Mouse (Mus musculus) heart, adult 2 months (tissue): ENCODE data around the gene Wars.

ENCODE experiments used
- CTCF ChIP-seq: fragments of 200-600 bp; IDR thresholded peaks from 2 replicates; pipeline ENCODE4 v1.8.1; 2022; ENCODE audit warnings: antibody characterized with exemption, mild to moderate bottlenecking, moderate library complexity
- POLR2A ChIP-seq: fragments of 200-500 bp; IDR thresholded peaks from 2 replicates; pipeline ENCODE4 v1.6.1; 2011; ENCODE audit warnings: mild to moderate bottlenecking, low read depth, low read length, control low read depth; ENCODE audit not compliant: insufficient read depth

- TF ChIP-seq CTCF: no peak
- no peak; the same call in 1 of the 2 replicates for TF ChIP-seq POLR2A
Measured at GRCm38 (mm10) chr12:108835208-108835839, 58.6 kb downstream of the Wars start.
